Mouse (Mus musculus): ENCODE measurements around the gene Dlg3. TPM values are rescaled to one million over a fixed set of nuclear protein-coding genes. Genes with fewer than 3 reads are reported as not detected.

The Dlg3 gene
- 1 to 10 TPM; 1.9 to 2.3 TPM for polyA plus RNA-seq (2017; shearing (Covaris generic))

- ATAC-seq = peak; percentile 62
These were observed at the start of gene Dlg3 for GRCm38 (mm10) chrX:100767181-100767884. Gene Dlg3 (plus strand): TSS chrX:100767722.

- ATAC-seq = no peak
These were observed 38.6 kb upstream of the Dlg3 start for GRCm38 (mm10) chrX:100728947-100729346.

- ATAC-seq = no peak
These were observed 37.8 kb upstream of the Dlg3 start, which contains the start of gene Gdpd2 for GRCm38 (mm10) chrX:100729665-100730188. Gene Gdpd2 (plus strand): TSS chrX:100729873.

- no peak for ATAC-seq
These were observed 37.3 kb upstream of the Dlg3 start for GRCm38 (mm10) chrX:100730266-100730665.

GRCm38 (mm10) chrX:100734359-100734758 is 33.2 kb upstream of the Dlg3 start:
- no peak for ATAC-seq

- no peak for ATAC-seq
These were observed 28.6 kb upstream of the Dlg3 start for GRCm38 (mm10) chrX:100738918-100739317.

GRCm38 (mm10) chrX:100739443-100739842 is 28.1 kb upstream of the Dlg3 start:
- ATAC-seq = no peak

GRCm38 (mm10) chrX:100740785-100741184 is 26.7 kb upstream of the Dlg3 start:
- ATAC-seq = no peak

- no peak for ATAC-seq
These were observed 25.6 kb upstream of the Dlg3 start for GRCm38 (mm10) chrX:100741940-100742339.

GRCm38 (mm10) chrX:100765855-100766254 is 1.7 kb upstream of the Dlg3 start:
- ATAC-seq = no peak

- ATAC-seq = peak; percentile 34
These were observed 534 bp downstream of the Dlg3 start for GRCm38 (mm10) chrX:100767885-100768626.

GRCm38 (mm10) chrX:100769281-100769680 is 1.8 kb downstream of the Dlg3 start:
- ATAC-seq = no peak

GRCm38 (mm10) chrX:100774341-100774811 is 6.9 kb downstream of the Dlg3 start:
- ATAC-seq = peak; percentile 64

- ATAC-seq = no peak
These were observed 7.9 kb downstream of the Dlg3 start for GRCm38 (mm10) chrX:100775405-100775804.

- ATAC-seq = no peak
These were observed 9.0 kb downstream of the Dlg3 start for GRCm38 (mm10) chrX:100776494-100776893.

GRCm38 (mm10) chrX:100776985-100777654 is 9.6 kb downstream of the Dlg3 start:
- peak; percentile 86 for ATAC-seq

- no peak for ATAC-seq
These were observed 10.2 kb downstream of the Dlg3 start for GRCm38 (mm10) chrX:100777655-100778234.

GRCm38 (mm10) chrX:100778397-100778796 is 10.9 kb downstream of the Dlg3 start:
- no peak for ATAC-seq

- peak; percentile 90 for ATAC-seq
These were observed 21.8 kb downstream of the Dlg3 start for GRCm38 (mm10) chrX:100789322-100789721.

- ATAC-seq = no peak
These were observed 28.7 kb downstream of the Dlg3 start for GRCm38 (mm10) chrX:100796041-100796740.

GRCm38 (mm10) chrX:100796741-100797090 is 29.2 kb downstream of the Dlg3 start:
- ATAC-seq = no peak

- no peak for ATAC-seq
These were observed 29.8 kb downstream of the Dlg3 start for GRCm38 (mm10) chrX:100797370-100797769.

Measured in activated CD4-positive, CD25-positive, alpha-beta regulatory T cell, adult 4 months (primary cell).